Mouse (Mus musculus) layer of hippocampus, adult 8-10 months (tissue): ENCODE measurements around the gene Fam83f. TPM values are rescaled to one million over a fixed set of nuclear protein-coding genes. Genes with fewer than 3 reads are reported as not detected.

Experiments
- DNase-seq, 2 experiments: peaks; one replicate each; pipeline ENCODE4 v3.0.0; 2022; ENCODE audit warnings: low spot score in 2 of 2
- total RNA-seq, 4 experiments: library from RNA; stranded (reverse); gene quantifications; 2 replicates each; pipeline ENCODE4 v1.2.4; 2022

Fam83f gene
- total RNA-seq, 4 experiments from 2014 or later = 0.16 to 0.32 (median 0.23) TPM

- DNase-seq = no peak
These were observed 7.2 kb upstream of the Fam83f start for GRCm38 (mm10) chr15:80664444-80664843.

- DNase-seq = no peak
These were observed 1.2 kb downstream of the Fam83f start for GRCm38 (mm10) chr15:80672810-80673209.

GRCm38 (mm10) chr15:80673337-80674095 is 1.9 kb downstream of the Fam83f start:
- DNase-seq = no peak

GRCm38 (mm10) chr15:80674700-80675099 is 3.1 kb downstream of the Fam83f start:
- no peak for DNase-seq

GRCm38 (mm10) chr15:80679515-80680215 is 8.0 kb downstream of the Fam83f start:
- peak; percentile 46 to 67 for DNase-seq

DNA sequence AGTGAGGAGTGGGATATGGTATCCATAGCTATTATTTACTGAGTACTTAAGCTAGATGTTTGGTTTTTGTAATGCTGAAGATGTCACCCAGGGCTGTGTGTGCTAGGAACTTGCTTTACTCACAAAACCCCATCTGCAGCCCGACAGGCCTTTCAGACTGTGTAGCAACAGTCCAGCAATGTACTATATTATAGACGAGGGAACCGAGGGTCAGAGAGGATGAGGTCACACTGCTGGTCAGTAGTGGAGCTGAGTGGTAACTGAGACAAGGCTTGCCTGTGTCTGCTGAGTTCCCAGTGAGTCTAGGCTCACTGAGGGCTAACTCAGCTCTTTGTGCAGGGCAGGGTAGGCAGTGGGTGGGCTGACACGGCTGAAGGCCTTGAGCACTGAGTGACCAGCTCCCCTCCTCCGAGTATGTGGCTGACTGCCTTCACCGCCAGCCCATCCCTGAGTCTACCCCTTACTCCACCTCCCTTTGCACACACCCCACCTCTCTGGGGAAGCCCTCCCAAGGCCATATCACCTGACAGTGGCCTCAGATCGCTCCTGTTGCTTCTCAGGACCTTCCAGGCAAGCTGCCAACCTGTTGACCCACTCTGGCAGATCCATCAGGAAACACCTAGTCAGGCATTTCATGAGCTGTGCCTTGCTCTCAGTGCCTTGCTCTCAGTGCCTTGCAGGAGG is 8.8 kb downstream of the Fam83f start:
- DNase-seq = no peak

DNA sequence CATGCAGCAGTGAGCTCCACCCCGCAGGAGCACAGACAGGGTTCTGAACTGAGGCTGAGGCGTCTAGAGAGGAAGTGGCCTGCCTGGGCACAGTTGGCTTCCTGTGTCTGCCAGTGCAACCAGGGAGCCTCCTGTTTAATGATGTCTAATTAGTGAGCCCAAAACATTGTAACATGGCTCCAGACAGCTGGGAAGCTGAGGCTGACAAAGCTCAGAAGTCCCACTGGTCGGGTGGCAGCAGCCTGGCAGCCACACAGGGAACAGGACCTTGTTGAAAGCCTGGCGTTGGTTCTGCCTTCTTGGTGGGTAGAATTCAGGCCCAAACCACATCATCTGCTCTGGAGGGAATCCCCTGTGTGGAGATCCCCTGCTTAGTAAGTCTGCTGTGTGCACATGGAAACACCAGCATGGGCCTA is 9.8 kb downstream of the Fam83f start:
- no peak for DNase-seq

DNA sequence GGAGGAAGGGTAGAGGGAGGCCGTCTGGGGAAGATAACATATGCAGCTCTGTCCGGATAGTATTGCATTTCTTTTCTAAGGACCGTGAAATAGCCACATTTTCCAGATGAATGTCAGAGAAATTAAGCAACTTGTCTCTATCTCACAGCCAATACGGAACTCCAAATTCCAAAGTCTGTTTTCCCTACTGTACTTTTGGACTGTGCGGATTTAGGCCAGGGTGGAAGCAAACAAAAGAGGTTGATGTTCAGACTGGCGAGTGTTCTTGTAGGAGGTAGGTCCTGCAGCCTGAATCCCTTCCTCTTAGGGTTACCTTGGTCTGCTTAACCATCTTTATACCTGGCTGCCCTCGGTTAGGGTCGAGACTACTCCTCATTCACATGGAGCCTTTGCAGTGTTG is 10.7 kb downstream of the Fam83f start:
- no peak for DNase-seq

DNA sequence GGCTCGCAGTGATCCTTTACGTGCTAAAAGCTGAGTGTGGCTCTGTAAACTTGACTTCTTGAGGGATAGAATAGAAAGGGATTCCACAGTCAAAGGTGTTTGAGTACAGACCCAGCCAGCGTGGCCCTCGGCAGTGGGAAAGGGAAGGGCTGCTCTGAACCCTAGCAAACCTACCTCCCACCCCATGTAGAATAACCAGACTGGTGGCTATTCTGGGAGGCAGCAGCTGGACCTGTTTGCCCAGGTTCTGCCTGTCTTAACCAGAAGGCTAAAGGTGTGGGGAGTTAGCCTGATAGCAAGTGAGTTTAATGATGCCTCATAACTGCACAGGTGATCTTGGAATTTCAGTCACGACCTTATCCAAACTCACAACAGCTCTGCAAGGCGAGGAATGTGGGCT is 11.5 kb downstream of the Fam83f start:
- no peak for DNase-seq

- no peak for DNase-seq
These were observed 12.3 kb downstream of the Fam83f start for GRCm38 (mm10) chr15:80683990-80684389.

DNA sequence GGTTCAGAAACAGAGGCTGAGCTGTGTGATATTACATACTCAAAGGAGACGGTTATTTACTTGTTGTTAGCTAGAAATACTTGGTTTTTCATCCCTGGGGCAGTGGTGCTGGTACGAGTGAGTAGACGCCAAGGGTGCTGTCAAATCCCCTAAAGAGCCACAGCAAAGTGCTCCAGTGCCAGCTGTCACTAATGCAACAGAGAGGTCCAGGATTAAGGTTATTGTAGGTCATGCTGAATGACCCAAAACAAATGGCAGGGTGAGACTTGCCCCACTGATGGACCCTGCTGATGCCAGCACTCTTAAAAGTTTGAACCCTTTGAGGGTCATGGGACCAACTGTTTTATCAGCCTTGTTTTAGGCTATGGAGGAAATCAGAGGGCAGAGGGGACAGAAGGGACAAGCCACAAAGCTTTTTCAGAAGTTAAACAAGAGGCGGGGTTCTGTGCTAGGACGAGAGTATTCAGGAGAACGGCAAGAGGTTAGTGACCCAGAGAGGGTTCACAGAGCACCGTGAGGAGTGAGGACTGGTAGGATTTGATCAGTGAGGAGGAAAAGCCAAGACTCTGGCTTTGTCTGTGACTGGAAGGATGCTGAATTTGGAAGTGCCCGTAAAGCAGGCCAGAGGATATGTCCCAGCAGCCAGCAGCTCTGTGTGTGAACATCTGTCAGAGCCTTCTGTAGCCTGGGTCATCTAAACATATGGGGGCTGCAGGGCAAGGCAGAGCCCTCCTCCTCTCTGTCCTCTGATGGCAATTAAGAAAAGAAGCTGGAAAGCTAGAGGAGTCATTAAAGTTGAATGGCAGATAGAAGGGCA is 13.3 kb downstream of the Fam83f start:
- no peak for DNase-seq

DNA sequence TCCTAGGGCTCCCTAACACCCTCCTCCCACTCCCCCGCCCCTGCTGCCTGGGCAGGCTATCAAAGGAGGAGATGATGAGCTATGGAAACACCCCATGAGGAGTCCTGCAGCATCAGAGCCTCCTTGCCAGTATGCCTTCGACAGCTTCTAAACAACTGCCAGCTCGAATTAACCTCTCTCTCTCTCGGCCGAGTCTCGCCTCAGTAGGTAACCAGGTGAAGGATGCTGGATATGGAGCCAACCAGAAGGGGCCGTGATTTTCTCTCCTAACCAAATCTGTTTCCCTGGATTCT is 13.9 kb downstream of the Fam83f start:
- DNase-seq = no peak

DNA sequence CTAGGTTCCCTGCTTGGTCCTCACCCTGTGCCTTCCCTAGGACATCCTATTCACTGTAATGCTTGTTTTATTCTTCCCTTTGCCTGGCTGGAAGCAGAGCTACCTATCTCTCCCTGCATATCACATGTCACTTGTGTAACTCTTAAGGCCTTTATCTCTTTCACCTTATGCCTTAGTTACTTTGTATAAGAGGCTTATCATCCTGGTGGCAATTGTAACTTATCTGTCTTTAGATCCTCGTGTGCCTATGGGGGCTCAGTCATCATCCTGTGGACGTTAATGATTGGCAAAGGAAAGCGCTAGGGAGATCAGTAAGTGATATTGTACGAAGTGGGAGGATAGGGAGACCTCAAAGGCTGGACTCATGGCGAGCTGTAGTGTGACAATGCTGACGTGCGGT is 16.9 kb downstream of the Fam83f start:
- DNase-seq = no peak

GRCm38 (mm10) chr15:80693492-80693891 is 21.8 kb downstream of the Fam83f start:
- no peak for DNase-seq

DNA sequence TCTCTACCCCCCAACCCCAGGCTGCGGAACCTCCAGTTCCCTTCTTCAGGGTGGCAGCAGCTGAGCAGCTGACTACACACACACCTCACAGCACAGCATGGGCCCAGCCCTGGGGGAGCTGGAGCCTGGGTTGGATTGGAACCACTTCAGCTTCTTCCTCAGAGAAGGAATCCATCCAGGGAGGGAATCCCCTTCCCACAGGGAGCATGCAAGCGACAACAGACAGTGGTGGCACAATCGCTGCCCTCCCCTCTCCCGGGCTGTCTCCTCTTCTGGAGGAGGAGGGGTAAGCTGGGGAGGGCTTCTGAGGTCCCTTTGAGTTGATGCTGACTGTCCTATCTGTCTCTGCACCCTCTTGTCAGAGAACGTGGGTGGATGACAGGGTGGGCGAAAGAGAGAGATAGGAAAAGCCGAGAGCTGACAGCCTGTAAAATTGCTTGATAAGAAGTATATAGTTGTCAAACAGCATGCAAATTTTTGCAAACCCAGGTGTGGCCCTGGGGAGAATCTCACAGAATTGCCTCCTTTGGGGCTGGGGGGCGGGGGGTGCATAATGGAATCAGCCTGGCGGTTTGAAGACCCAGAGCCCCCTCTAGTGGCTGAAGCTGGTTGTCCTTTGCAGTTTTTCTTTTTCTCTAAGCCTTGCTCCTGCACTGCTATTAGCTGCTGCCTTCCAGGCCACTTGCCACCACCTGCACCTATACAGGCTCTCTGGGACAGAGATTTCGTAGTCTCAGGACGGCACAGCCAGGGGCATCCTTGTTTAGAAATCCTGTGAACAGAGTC is 22.7 kb downstream of the Fam83f start:
- DNase-seq = peak in 1 of 2 experiments; percentile 78

- no peak for DNase-seq
These were observed 25.9 kb downstream of the Fam83f start for GRCm38 (mm10) chr15:80697564-80697963.

- DNase-seq = no peak
These were observed 30.0 kb downstream of the Fam83f start for GRCm38 (mm10) chr15:80701481-80702257.

GRCm38 (mm10) chr15:80702910-80703309 is 31.3 kb downstream of the Fam83f start:
- peak in 1 of 2 experiments; percentile 26 for DNase-seq

DNA sequence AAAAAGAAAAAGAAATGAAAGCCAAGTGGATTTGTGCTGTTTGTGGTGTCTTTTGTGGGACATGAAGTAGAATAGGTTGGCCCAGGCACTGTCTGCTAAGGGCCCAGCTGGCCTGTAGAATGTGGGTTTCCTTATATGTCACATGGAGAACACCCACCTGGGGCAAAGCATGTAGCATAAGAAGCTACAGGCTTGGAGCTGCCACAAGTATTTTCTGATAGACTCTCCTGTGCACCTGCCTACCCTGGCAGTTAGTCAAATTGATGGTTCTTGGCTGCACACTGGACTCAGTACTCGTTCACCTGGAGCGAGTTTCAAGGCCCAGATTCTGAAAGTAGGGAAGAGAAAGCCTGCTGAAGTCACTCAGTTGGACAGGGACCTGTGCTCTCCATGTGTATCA is 31.8 kb downstream of the Fam83f start:
- no peak for DNase-seq

- peak; percentile 75 for DNase-seq
These were observed 32.6 kb downstream of the Fam83f start for GRCm38 (mm10) chr15:80704267-80704666.
